Mouse (Mus musculus): Measurements from ENCODE around the gene Gria1. TPM values are rescaled to one million over a fixed set of nuclear protein-coding genes. Genes with fewer than 3 reads are reported as not detected.

The Gria1 gene
- polyA plus RNA-seq, 1 experiment from 2014 or later: 5.3 TPM

- Histone ChIP-seq H3K4me2 (ENCODE audit: low read depth, low read length) (no peak overlapping the region), H3K4me3 (ENCODE audit: low read length) (no peak overlapping the region)
Observed at GRCm38 (mm10) chr11:57090705-57091104, 79.5 kb downstream of the Gria1 start.

GRCm38 (mm10) chr11:57091276-57091914 lies 80.2 kb downstream of the Gria1 start:
- H3K27ac ChIP-seq (ENCODE audit: low read length): no peak overlapping the region
- H3K4me2 ChIP-seq (ENCODE audit: low read depth, low read length): no peak overlapping the region
- no peaks in the 10 kb centered on the region for H3K27me3 ChIP-seq (ENCODE audit: control insufficient read depth, insufficient read depth, low read length)
- H3K9ac ChIP-seq (ENCODE audit: low read length): no peak overlapping the region
- no peak for ATAC-seq (replicated peaks; ENCODE audit: extremely low read depth, insufficient read depth, low FRiP score)
- peaks cover 3% of the 10 kb centered on the region; the same call in 1 of the 2 replicates for H3K9me3 ChIP-seq (replicated peaks; ENCODE audit: control insufficient read depth, low read length)
- H3K4me3 ChIP-seq (ENCODE audit: low read length): no peak overlapping the region
- H3K4me1 ChIP-seq (ENCODE audit: control insufficient read depth, insufficient read depth, low read length): no peaks in the 10 kb centered on the region
- 62% methylated on average over 3 of the region's 3 CpGs for WGBS
- H3K36me3 ChIP-seq (ENCODE audit: control insufficient read depth, insufficient read depth): no peaks in the 10 kb centered on the region

More at GRCm38 (mm10) chr11:57090705-57091104, 79.5 kb downstream of the Gria1 start:
- Histone ChIP-seq H3K9me3 (replicated peaks; ENCODE audit: control insufficient read depth, low read length) (peaks cover 3% of the 10 kb centered on the region; the same call in 1 of the 2 replicates), H3K9ac (ENCODE audit: low read length) (no peak overlapping the region), H3K27ac (ENCODE audit: low read length) (no peak overlapping the region), H3K4me1 (ENCODE audit: control insufficient read depth, insufficient read depth, low read length) (no peaks in the 10 kb centered on the region), H3K36me3 (ENCODE audit: control insufficient read depth, insufficient read depth) (no peaks in the 10 kb centered on the region), H3K27me3 (ENCODE audit: control insufficient read depth, insufficient read depth, low read length) (no peaks in the 10 kb centered on the region)
- no peak for ATAC-seq (replicated peaks; ENCODE audit: extremely low read depth, insufficient read depth, low FRiP score)

- Histone ChIP-seq H3K27me3 (ENCODE audit: control insufficient read depth, insufficient read depth, low read length) (no peaks in the 10 kb centered on the region), H3K4me2 (ENCODE audit: low read depth, low read length) (no peak overlapping the region), H3K36me3 (ENCODE audit: control insufficient read depth, insufficient read depth) (no peaks in the 10 kb centered on the region), H3K4me1 (ENCODE audit: control insufficient read depth, insufficient read depth, low read length) (no peaks in the 10 kb centered on the region), H3K27ac (ENCODE audit: low read length) (no peak overlapping the region), H3K9ac (ENCODE audit: low read length) (no peak overlapping the region), H3K4me3 (ENCODE audit: low read length) (no peak overlapping the region), H3K9me3 (replicated peaks; ENCODE audit: control insufficient read depth, low read length) (no peaks in the 10 kb centered on the region)
- whole genome bisulfite sequencing: 68% methylated on average over 5 of the region's 5 CpGs
- ATAC-seq (replicated peaks; ENCODE audit: extremely low read depth, insufficient read depth, low FRiP score): no peak
Observed at GRCm38 (mm10) chr11:57100491-57100890, 89.3 kb downstream of the Gria1 start.

GRCm38 (mm10) chr11:57103751-57104254 lies 92.6 kb downstream of the Gria1 start:
- Histone ChIP-seq H3K4me3 (ENCODE audit: low read length) (no peak overlapping the region), H3K9ac (ENCODE audit: low read length) (no peak overlapping the region), H3K4me1 (ENCODE audit: control insufficient read depth, insufficient read depth, low read length) (no peaks in the 10 kb centered on the region), H3K27me3 (ENCODE audit: control insufficient read depth, insufficient read depth, low read length) (no peaks in the 10 kb centered on the region), H3K27ac (ENCODE audit: low read length) (no peak overlapping the region), H3K9me3 (replicated peaks; ENCODE audit: control insufficient read depth, low read length) (no peaks in the 10 kb centered on the region), H3K4me2 (ENCODE audit: low read depth, low read length) (no peak overlapping the region), H3K36me3 (ENCODE audit: control insufficient read depth, insufficient read depth) (no peaks in the 10 kb centered on the region)
- WGBS: 71% methylated on average over 5 of the region's 5 CpGs
- no peak for ATAC-seq (replicated peaks; ENCODE audit: extremely low read depth, insufficient read depth, low FRiP score)

- 71% methylated on average over 3 of the region's 3 CpGs for WGBS
- no peak for ATAC-seq (replicated peaks; ENCODE audit: extremely low read depth, insufficient read depth, low FRiP score)
- no peaks in the 10 kb centered on the region for H3K27me3 ChIP-seq (ENCODE audit: control insufficient read depth, insufficient read depth, low read length)
Observed at GRCm38 (mm10) chr11:57105683-57106082, 94.5 kb downstream of the Gria1 start.

GRCm38 (mm10) chr11:57112386-57112785 lies 101.2 kb downstream of the Gria1 start:
- 55% methylated on average over 8 of the region's 8 CpGs for WGBS
- 0 out of 2 replicates have a peak, but pooled peaks cover 2% of the 10 kb centered on the region for H3K4me1 ChIP-seq (ENCODE audit: control insufficient read depth, insufficient read depth, low read length)
- H3K9ac ChIP-seq (ENCODE audit: low read length): no peak overlapping the region
- 0 out of 2 replicates have a peak, but pooled peaks have one; percentile 28 for ATAC-seq (replicated peaks; ENCODE audit: extremely low read depth, insufficient read depth, low FRiP score)
- H3K4me3 ChIP-seq (ENCODE audit: low read length): no peak overlapping the region
- no peaks in the 10 kb centered on the region for H3K36me3 ChIP-seq (ENCODE audit: control insufficient read depth, insufficient read depth)
- H3K27ac ChIP-seq (ENCODE audit: low read length): no peak overlapping the region
- H3K27me3 ChIP-seq (ENCODE audit: control insufficient read depth, insufficient read depth, low read length): no peaks in the 10 kb centered on the region
- no peaks in the 10 kb centered on the region for H3K9me3 ChIP-seq (replicated peaks; ENCODE audit: control insufficient read depth, low read length)
- no peak overlapping the region for H3K4me2 ChIP-seq (ENCODE audit: low read depth, low read length)

More at GRCm38 (mm10) chr11:57105683-57106082, 94.5 kb downstream of the Gria1 start:
- H3K36me3 ChIP-seq (ENCODE audit: control insufficient read depth, insufficient read depth): no peaks in the 10 kb centered on the region
- H3K27ac ChIP-seq (ENCODE audit: low read length): no peak overlapping the region
- no peaks in the 10 kb centered on the region for H3K4me1 ChIP-seq (ENCODE audit: control insufficient read depth, insufficient read depth, low read length)
- no peak overlapping the region for H3K4me2 ChIP-seq (ENCODE audit: low read depth, low read length)
- H3K9me3 ChIP-seq (replicated peaks; ENCODE audit: control insufficient read depth, low read length): no peaks in the 10 kb centered on the region
- H3K4me3 ChIP-seq (ENCODE audit: low read length): no peak overlapping the region
- H3K9ac ChIP-seq (ENCODE audit: low read length): no peak overlapping the region

GRCm38 (mm10) chr11:57114410-57114809 lies 103.2 kb downstream of the Gria1 start:
- Histone ChIP-seq H3K4me3 (ENCODE audit: low read length) (no peak overlapping the region), H3K27ac (ENCODE audit: low read length) (no peak overlapping the region), H3K27me3 (ENCODE audit: control insufficient read depth, insufficient read depth, low read length) (no peaks in the 10 kb centered on the region), H3K36me3 (ENCODE audit: control insufficient read depth, insufficient read depth) (no peaks in the 10 kb centered on the region), H3K9ac (ENCODE audit: low read length) (no peak overlapping the region), H3K9me3 (replicated peaks; ENCODE audit: control insufficient read depth, low read length) (no peaks in the 10 kb centered on the region), H3K4me2 (ENCODE audit: low read depth, low read length) (no peak overlapping the region), H3K4me1 (ENCODE audit: control insufficient read depth, insufficient read depth, low read length) (0 out of 2 replicates have a peak, but pooled peaks cover 2% of the 10 kb centered on the region)
- 82% methylated on average over 5 of the region's 5 CpGs for WGBS
- ATAC-seq (replicated peaks; ENCODE audit: extremely low read depth, insufficient read depth, low FRiP score): no peak

GRCm38 (mm10) chr11:57127066-57127465 lies 115.9 kb downstream of the Gria1 start:
- Histone ChIP-seq H3K4me2 (ENCODE audit: low read depth, low read length) (no peak overlapping the region), H3K4me3 (ENCODE audit: low read length) (no peak overlapping the region), H3K27me3 (ENCODE audit: control insufficient read depth, insufficient read depth, low read length) (no peaks in the 10 kb centered on the region), H3K36me3 (ENCODE audit: control insufficient read depth, insufficient read depth) (no peaks in the 10 kb centered on the region), H3K27ac (ENCODE audit: low read length) (no peak overlapping the region), H3K4me1 (ENCODE audit: control insufficient read depth, insufficient read depth, low read length) (no peaks in the 10 kb centered on the region; the same call in 1 of the 2 replicates), H3K9ac (ENCODE audit: low read length) (no peak overlapping the region), H3K9me3 (replicated peaks; ENCODE audit: control insufficient read depth, low read length) (no peaks in the 10 kb centered on the region)
- ATAC-seq (replicated peaks; ENCODE audit: extremely low read depth, insufficient read depth, low FRiP score): no peak
- WGBS: 73% methylated on average over 8 of the region's 8 CpGs

GRCm38 (mm10) chr11:57140162-57140780 lies 129.1 kb downstream of the Gria1 start:
- Histone ChIP-seq H3K27me3 (ENCODE audit: control insufficient read depth, insufficient read depth, low read length) (no peaks in the 10 kb centered on the region), H3K4me3 (ENCODE audit: low read length) (no peak overlapping the region), H3K9ac (ENCODE audit: low read length) (no peak overlapping the region), H3K27ac (ENCODE audit: low read length) (no peak overlapping the region), H3K4me2 (ENCODE audit: low read depth, low read length) (no peak overlapping the region), H3K36me3 (ENCODE audit: control insufficient read depth, insufficient read depth) (no peaks in the 10 kb centered on the region), H3K9me3 (replicated peaks; ENCODE audit: control insufficient read depth, low read length) (no peaks in the 10 kb centered on the region), H3K4me1 (ENCODE audit: control insufficient read depth, insufficient read depth, low read length) (no peaks in the 10 kb centered on the region)
- no peak for ATAC-seq (replicated peaks; ENCODE audit: extremely low read depth, insufficient read depth, low FRiP score)
- WGBS: 75% methylated on average over 14 of the region's 14 CpGs

Measured in heart, embryonic 16.5 days (tissue).